Mouse (Mus musculus) intestine, postnatal 0 days (tissue): ENCODE data around the gene Tshz2. TPM values are rescaled to one million over a fixed set of nuclear protein-coding genes. Genes with fewer than 3 reads are reported as not detected.

Experiments
- ATAC-seq: fragments of 200-750 bp; cut with Nextera tagmentation; 2 replicates; pipeline ENCODE4 v1.8.0; 2017; ENCODE audit warnings: mild to moderate bottlenecking, moderate TSS enrichment, moderate library complexity
- H3K27ac ChIP-seq: fragments of 300-500 bp; sonication (generic); 2 replicates; pipeline ENCODE4 v1.5.1; 2014; ENCODE audit warnings: mild to moderate bottlenecking, low read depth, low read length, moderate library complexity
- H3K27me3 ChIP-seq: fragments of 300-500 bp; sonication (generic); replicated peaks from 2 replicates; pipeline ENCODE4 v1.6.1; 2014; ENCODE audit warnings: low read length, mixed read lengths; ENCODE audit not compliant: control insufficient read depth, insufficient read depth
- H3K36me3 ChIP-seq: fragments of 300-500 bp; sonication (generic); 2 replicates; pipeline ENCODE4 v1.6.1; 2014; ENCODE audit warnings: mild to moderate bottlenecking, moderate library complexity; ENCODE audit not compliant: control insufficient read depth, insufficient read depth
- H3K4me1 ChIP-seq: fragments of 300-500 bp; sonication (generic); replicated peaks from 2 replicates; pipeline ENCODE4 v1.6.1; 2014; ENCODE audit warnings: antibody characterized with exemption, low read length, mixed read lengths; ENCODE audit not compliant: control insufficient read depth, insufficient read depth
- H3K4me2 ChIP-seq: fragments of 300-500 bp; sonication (generic); replicated peaks from 2 replicates; pipeline ENCODE4 v1.6.1; 2014; ENCODE audit warnings: low read depth, mild to moderate bottlenecking, moderate library complexity
- H3K4me3 ChIP-seq: fragments of 300-500 bp; sonication (generic); 2 replicates; pipeline ENCODE4 v1.5.1; 2014; ENCODE audit warnings: low read depth, low read length
- H3K9ac ChIP-seq: fragments of 300-500 bp; sonication (generic); 2 replicates; pipeline ENCODE4 v1.6.1; 2014; ENCODE audit warnings: mild to moderate bottlenecking, low read depth, low read length
- H3K9me3 ChIP-seq: fragments of 300-500 bp; sonication (generic); 2 replicates; pipeline ENCODE4 v1.6.1; 2016; ENCODE audit warnings: mixed run types; ENCODE audit not compliant: control insufficient read depth
- CTCF ChIP-seq: sonication (generic); IDR thresholded peaks from 2 replicates; pipeline ENCODE4 v1.5.1; 2016; ENCODE audit warnings: low read depth, mild to moderate bottlenecking, control low read depth, antibody characterized with exemption, moderate library complexity
- WGBS: fragments of 180-500 bp; shearing (Covaris S2); extraction: QIAGEN DNeasy Blood & Tissue Kit; methylation state at CpG from one replicate; pipeline ENCODE4 v1.1.7; 2014; 5-methylcytosine and 5-hydroxymethylcytosine counted together
- polyA plus RNA-seq: library from polyadenylated mRNA; unstranded; fragments of >200 nt; fragmentation: Nextera tagmentation; extraction: Ambion mirVana; gene quantifications from 2 replicates; pipeline ENCODE4 v1.2.1, GENCODE M21; 2015

Gene Tshz2
- polyA plus RNA-seq, 1 experiment from 2014 or later, result 6.3 TPM

DNA sequence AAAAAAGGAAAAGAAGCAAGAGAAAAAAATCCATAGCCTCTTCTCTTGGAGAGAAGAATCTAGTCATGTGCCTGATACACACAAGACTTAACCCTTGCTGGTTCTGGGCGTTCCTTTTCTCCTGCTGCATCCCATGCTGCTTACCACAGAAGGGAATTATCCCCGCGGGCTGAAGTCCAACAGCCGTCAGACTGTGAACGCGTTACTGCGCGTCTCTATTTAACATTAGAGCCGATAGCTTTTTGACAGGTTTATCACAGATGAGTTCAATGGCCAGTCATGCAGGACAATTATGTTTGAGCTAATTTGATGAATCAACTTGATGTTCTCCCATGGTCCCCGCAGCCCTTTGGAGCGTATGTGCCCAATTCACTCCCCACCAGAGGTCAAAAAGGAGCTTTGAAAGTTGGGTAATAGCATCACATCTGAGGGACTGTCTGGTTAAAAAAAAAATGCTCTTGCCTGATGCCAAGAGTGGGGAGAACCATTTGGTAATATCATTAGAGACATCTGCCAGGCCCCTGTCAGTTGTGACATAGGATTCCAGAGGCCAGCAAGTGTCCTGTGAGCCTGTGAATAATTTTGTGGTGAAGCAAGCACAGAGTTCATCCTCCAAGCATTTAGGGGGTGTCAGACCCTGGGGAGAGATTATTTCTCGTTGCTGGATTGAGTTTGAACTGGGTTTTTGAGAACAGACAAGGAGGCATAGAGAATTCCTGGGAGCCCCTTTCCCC, 54.1 kb downstream of the Tshz2 start:
- Histone ChIP-seq H3K27me3 (no peaks in the 10 kb centered on the region), H3K4me3 (no peak overlapping the region), H3K4me1 (no peaks in the 10 kb centered on the region), H3K9ac (no peak overlapping the region), H3K36me3 (no peaks in the 10 kb centered on the region), H3K9me3 (no peaks in the 10 kb centered on the region), H3K27ac (no peak overlapping the region), H3K4me2 (no peak overlapping the region)
- 45% methylated on average over 12 of the region's 12 CpGs for WGBS
- peak; percentile 47; the same call in 1 of the 2 replicates for ATAC-seq
- TF ChIP-seq CTCF, result no peak

DNA sequence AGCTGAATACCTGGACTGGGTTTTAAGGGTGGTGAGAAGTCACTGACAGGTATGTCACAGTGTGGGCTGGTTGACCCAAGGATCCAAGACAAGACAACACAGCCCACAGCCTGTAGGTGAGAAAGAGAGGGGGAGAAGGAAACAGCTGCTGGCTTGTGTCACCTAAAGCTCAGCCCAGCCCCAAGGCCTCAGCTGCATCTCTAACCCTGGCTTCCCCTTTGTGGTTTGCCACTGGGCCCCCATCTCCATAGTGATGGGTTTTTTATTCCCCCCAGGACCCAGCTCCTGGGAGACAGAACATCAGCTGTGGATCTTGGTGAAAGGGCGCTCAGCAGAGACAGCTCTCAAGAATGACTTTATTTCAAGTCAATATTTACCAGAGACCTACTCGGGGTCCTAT, 57.2 kb downstream of the Tshz2 start:
- H3K4me1 ChIP-seq, result peaks cover 8% of the 10 kb centered on the region; the same call in 1 of the 2 replicates
- no peaks in the 10 kb centered on the region for H3K27me3 ChIP-seq
- H3K36me3 ChIP-seq, result no peaks in the 10 kb centered on the region
- no peak for TF ChIP-seq CTCF
- H3K4me3 ChIP-seq, result no peak overlapping the region
- no peak overlapping the region for H3K27ac ChIP-seq
- H3K9ac ChIP-seq, result no peak overlapping the region
- ATAC-seq, result no peak
- H3K4me2 ChIP-seq, result no peak overlapping the region
- 65% methylated on average over 2 of the region's 2 CpGs for WGBS
- no peaks in the 10 kb centered on the region for H3K9me3 ChIP-seq

DNA sequence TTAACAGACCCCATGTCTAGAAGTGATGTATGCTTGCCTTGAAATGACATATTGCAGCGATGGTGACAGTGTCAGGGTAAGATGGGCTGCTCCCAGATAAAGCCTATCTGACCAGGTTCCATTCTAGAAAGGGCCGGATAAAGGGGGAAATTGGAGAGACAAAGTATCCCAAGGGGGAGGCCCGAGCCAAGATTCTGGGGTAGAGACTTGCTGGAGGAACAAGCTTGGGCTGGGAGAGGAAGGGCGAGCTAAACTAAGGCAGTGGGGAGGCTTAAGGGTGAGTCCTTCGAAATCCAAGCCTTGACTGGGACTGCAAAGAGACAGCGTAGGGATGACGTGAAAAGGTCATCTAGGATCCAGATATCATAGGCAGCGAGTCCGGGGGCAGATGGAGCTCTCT, 61.7 kb downstream of the Tshz2 start:
- TF ChIP-seq CTCF, result no peak
- Histone ChIP-seq H3K27ac (no peak overlapping the region), H3K9me3 (no peaks in the 10 kb centered on the region), H3K27me3 (no peaks in the 10 kb centered on the region), H3K4me2 (0 out of 2 replicates have a peak overlapping the region, but pooled peaks have one; percentile 4), H3K4me3 (no peak overlapping the region), H3K36me3 (no peaks in the 10 kb centered on the region), H3K9ac (no peak overlapping the region), H3K4me1 (peaks cover 18% of the 10 kb centered on the region)
- no peak for ATAC-seq
- 77% methylated on average over 9 of the region's 9 CpGs for WGBS

DNA sequence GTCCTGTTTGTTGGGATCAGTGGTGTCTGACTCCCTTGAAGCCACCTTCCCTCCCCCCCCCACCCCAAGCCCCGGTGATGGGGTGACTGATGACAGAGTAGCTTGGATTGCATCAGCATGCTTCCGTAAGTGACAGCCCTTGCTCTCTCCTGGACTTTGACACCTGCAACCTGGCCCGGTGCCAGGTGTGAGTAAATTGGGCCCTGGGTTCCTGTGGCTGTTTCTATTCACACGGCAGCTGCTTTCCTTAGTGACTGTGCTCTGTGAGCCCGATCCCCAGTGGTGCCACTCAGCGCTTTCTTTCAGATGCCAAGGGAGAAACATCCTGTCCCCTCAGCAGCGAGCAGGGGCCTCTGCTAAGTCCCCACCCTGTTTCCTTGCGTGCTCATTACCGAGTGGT, 62.2 kb downstream of the Tshz2 start:
- Histone ChIP-seq H3K4me1 (peaks cover 24% of the 10 kb centered on the region), H3K4me2 (0 out of 2 replicates have a peak overlapping the region, but pooled peaks have one; percentile 4), H3K4me3 (no peak overlapping the region), H3K9ac (no peak overlapping the region), H3K9me3 (no peaks in the 10 kb centered on the region), H3K27me3 (no peaks in the 10 kb centered on the region), H3K27ac (peak overlapping the region; percentile 1; the same call in 1 of the 2 replicates), H3K36me3 (no peaks in the 10 kb centered on the region)
- 29% methylated on average over 9 of the region's 9 CpGs for WGBS
- ATAC-seq, result peak; percentile 91
- TF ChIP-seq CTCF, result no peak

DNA sequence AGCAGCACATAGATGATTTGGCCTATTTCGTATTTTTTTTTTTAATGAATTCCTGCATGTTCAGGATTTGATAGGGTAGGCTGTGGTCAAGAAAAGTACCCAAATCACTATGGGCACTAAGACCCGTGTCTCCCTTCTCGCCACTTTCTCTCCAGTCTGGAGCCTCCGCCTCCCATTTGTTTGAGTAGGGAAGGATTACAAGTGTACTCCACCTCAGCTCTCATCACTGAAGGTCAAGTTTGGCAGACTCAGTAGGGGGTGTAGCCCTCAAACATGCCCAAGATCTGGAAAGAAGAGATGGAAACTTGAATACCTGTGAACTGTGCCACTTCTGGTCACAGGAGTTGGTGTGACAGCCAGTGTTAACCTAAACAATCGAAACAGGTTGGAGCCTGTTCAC, 66.3 kb downstream of the Tshz2 start:
- 82% methylated on average over 5 of the region's 5 CpGs for WGBS
- H3K4me3 ChIP-seq, result no peak overlapping the region
- H3K27me3 ChIP-seq, result no peaks in the 10 kb centered on the region
- H3K9ac ChIP-seq, result no peak overlapping the region
- no peaks in the 10 kb centered on the region for H3K36me3 ChIP-seq
- no peak overlapping the region; the same call in 1 of the 2 replicates for H3K27ac ChIP-seq
- no peak overlapping the region for H3K4me2 ChIP-seq
- H3K4me1 ChIP-seq, result peaks cover 29% of the 10 kb centered on the region
- H3K9me3 ChIP-seq, result no peaks in the 10 kb centered on the region
- no peak for TF ChIP-seq CTCF
- ATAC-seq, result no peak

DNA sequence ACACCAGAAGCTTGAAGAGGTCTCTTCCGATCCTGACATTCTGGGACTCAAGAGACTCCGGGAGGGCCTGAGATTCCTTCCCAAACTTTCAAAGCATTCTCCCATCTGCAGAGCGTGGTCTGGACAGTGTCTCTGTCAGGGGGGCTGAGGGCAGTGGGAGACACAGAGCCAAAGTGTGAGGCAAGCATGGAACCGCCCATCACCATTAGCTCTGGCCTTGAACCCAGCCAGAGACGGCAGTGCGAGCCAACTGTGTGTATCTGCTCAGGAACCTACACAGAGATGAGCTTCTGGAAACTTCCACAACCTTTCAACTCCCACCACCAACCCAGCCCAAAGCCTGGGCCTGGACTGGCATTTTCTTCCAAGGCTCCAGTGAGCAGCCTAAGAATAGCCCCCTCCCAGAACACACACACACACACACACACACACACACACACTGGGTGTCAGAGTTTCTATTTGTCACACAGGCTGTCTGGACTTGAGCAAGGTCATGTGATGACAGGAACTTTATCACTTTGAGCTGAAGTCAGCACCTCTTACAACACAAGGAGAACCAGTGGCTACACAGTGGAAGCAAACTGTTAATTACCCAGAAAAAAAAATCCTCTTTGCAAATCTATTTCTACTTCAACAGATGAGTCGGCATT, 67.2 kb downstream of the Tshz2 start:
- Histone ChIP-seq H3K27ac (no peak overlapping the region; the same call in 1 of the 2 replicates), H3K9me3 (no peaks in the 10 kb centered on the region), H3K4me3 (no peak overlapping the region), H3K4me1 (peaks cover 22% of the 10 kb centered on the region; the same call in 1 of the 2 replicates), H3K4me2 (no peak overlapping the region; the same call in 1 of the 2 replicates), H3K36me3 (no peaks in the 10 kb centered on the region), H3K9ac (no peak overlapping the region), H3K27me3 (no peaks in the 10 kb centered on the region)
- peak; percentile 66 for ATAC-seq
- TF ChIP-seq CTCF, result no peak
- 38% methylated on average over 7 of the region's 7 CpGs for WGBS
